Mouse (Mus musculus) large intestine, adult 2 months (tissue): Measurements from ENCODE around the gene Swt1. TPM values are rescaled to one million over a fixed set of nuclear protein-coding genes. Genes with fewer than 3 reads are reported as not detected.

Experiments used
- DNase-seq: peaks from one replicate; pipeline ENCODE4 v3.0.0-alpha.2; 2012; ENCODE audit warnings: low read depth, low spot score
- WGBS: fragments of 180-500 bp; shearing (Covaris S2); methylation state at CpG from one replicate; pipeline ENCODE4 v1.1.7; 2018; 5-methylcytosine and 5-hydroxymethylcytosine counted together
- polyA plus RNA-seq: library from polyadenylated mRNA; depleted of rRNA; stranded (reverse); fragments of >200 nt; gene quantifications from 2 replicates; pipeline ENCODE4 v1.2.3, GENCODE M21; 2012; rRNA removed

The Swt1 gene
- polyA plus RNA-seq, 1 experiment: 7.4 TPM

DNA sequence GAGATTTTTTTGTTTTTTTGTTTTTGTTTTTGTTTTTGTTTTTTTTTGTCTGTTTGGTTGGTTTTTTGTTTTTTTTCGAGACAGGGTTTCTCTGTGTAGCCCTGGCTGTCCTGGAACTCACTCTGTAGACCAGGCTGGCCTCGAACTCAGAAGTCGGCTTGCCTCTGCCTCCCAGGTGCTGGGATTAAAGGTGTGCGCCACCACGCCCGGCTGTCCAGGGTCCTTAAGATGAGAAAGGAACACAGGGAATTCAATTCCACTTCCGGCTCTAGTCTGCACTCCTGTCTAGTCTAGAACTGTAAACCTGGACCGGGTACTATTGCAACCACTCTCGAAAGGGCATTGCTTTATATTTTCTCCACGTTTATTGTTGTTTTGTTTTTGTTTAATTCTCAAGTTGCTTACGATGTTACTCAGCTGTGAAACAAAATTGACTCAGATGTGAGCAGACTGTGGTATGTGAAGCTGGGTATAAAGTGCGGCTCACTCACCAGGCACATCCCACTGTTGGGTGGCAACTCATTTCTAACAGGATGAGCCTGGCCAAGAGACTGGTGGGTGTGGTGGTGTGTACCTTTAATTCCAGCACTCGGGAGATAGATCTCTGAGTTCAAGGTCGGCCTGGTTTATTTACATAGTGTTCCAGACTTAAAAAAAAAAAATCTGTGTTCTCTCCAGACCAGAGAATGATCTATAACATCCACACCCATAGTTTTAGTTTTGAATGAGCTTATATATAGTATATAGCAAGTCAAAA is 99.7 kb downstream of the Swt1 start:
- 41% methylated on average over 14 of the region's 14 CpGs for WGBS
- no peak for DNase-seq

DNA sequence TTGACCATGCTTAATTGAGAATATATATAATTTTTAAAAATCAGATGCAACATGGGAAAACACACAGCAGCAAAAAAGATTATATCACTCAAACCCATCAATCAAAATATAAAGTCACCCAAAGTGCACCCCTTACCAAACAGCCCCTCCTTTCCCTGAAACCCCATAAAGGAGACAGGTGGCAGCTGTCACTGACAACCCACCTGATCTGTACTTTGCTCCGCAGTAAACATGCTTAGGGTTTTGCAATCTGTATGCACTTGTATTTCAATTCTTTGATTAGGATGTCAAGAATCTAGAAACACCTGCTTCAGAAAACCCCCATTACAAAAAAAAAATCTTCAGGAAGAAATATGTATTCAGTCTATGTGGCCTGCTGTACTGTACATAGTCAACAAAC is 102.9 kb downstream of the Swt1 start:
- 32% methylated on average over 1 of the region's 1 CpGs for WGBS
- no peak for DNase-seq

GRCm38 (mm10) chr1:151320408-151320807 is 107.8 kb downstream of the Swt1 start:
- no peak for DNase-seq
- WGBS: 41% methylated on average over 4 of the region's 4 CpGs

GRCm38 (mm10) chr1:151319267-151319666 is 109.0 kb downstream of the Swt1 start:
- no peak for DNase-seq
- WGBS: 74% methylated on average over 7 of the region's 7 CpGs

Other genes starting within 250 kb of the Swt1 start
- gene Gm47985, start 245.9 kb downstream of the Swt1 start, polyA plus RNA-seq: 0.08 and 0.19 TPM in 2 replicates
- 0.22 and 0.43 TPM in 2 replicates for gene Gm8947, start 236.1 kb downstream of the Swt1 start, polyA plus RNA-seq
- 0.41 and 0.82 TPM in 2 replicates for gene Gm47995, start 230.0 kb downstream of the Swt1 start, polyA plus RNA-seq
- gene 3110040M04Rik, start 224.3 kb downstream of the Swt1 start, polyA plus RNA-seq: 0.15 and 0.84 TPM in 2 replicates
- 0.30 TPM in 1 of 2 replicates, not detected in the other for gene Gm47996, start 218.3 kb downstream of the Swt1 start, polyA plus RNA-seq
- gene Ivns1abp, start 84.0 kb downstream of the Swt1 start, polyA plus RNA-seq: 66.2 and 106 TPM in 2 replicates
- gene Trmt1l, start 87 bp upstream of the Swt1 start, polyA plus RNA-seq: 12.2 and 18.9 TPM in 2 replicates
- gene Rnf2, start 72.5 kb upstream of the Swt1 start, polyA plus RNA-seq: 10.3 and 12.5 TPM in 2 replicates
- 6.7 and 10.1 TPM in 2 replicates for gene Fam129a, start 142.7 kb upstream of the Swt1 start, polyA plus RNA-seq